Mouse (Mus musculus): Measurements from ENCODE around the gene Auts2.

- no peak for TF ChIP-seq CTCF (conservative IDR thresholded peaks at IDR 0.05 in 1 of 2, IDR thresholded peaks at IDR 0.05 in 1 of 2; ENCODE audit: low read depth in 2 of 2, low read length in 2 of 2)
- no peak for TF ChIP-seq ZNF384 (IDR thresholded peaks at IDR 0.05; ENCODE audit: low read depth, low read length)
- no peak for TF ChIP-seq HCFC1 (IDR thresholded peaks at IDR 0.05; ENCODE audit: low read depth, low read length)
- no peak for TF ChIP-seq EP300 (IDR thresholded peaks at IDR 0.05; ENCODE audit: low read length)
- TF ChIP-seq CHD1 (IDR thresholded peaks at IDR 0.05; ENCODE audit: low read depth, low read length) = no peak
- no peak for TF ChIP-seq MAX (IDR thresholded peaks at IDR 0.05; ENCODE audit: low read length)
- no peak for TF ChIP-seq NELFE (IDR thresholded peaks at IDR 0.05; ENCODE audit: low read depth, low read length)
- TF ChIP-seq ETS1 (conservative IDR thresholded peaks at IDR 0.05; ENCODE audit: low read depth, low read length) = no peak
- no peak for TF ChIP-seq POLR2A (IDR thresholded peaks at IDR 0.05; ENCODE audit: low read depth, low read length)
- no peak for TF ChIP-seq BHLHE40 (IDR thresholded peaks at IDR 0.05; ENCODE audit: low read depth, low read length)
- no peak for TF ChIP-seq MYC (IDR thresholded peaks at IDR 0.05; ENCODE audit: low read depth, low read length)
- TF ChIP-seq ZKSCAN1 (IDR thresholded peaks at IDR 0.05; ENCODE audit: borderline replicate concordance, low read depth, low read length) = no peak
Observed at GRCm38 (mm10) chr5:132131948-132132347, 411.2 kb downstream of the Auts2 start.

All from CH12.LX (cell line).